In the genomic region with DNA sequence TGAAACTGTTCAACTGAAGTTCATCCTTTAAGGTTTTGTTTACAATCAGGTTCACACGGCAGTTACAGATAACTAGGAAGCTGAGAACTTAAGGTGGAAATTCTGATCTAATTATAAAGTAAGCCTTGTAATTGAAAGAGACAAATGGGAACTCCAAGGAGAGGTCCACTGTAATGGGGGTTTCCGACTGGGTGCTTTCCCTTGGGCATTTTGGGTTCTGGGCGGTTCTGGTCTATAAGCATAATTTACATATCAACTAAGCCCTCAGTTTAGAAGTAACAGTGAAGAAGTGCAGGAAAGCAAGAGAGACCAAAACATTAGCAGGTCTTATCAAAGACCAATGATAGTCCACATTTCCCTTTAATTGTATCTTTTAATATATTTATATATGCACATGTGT, we compare ENCODE assay signal across 15 mouse cellular contexts.
"Had no signal": no experiment of that assay in that cellular context is flagged by ENCODE, and none has a peak within 500 bp of the region (broad histone marks: within the 10 kb centered on the region; RNA-seq: fewer than 3 reads in every experiment).

No protein-coding gene starts in this region.

- H3K36me3 ChIP-seq: limb, embryonic 10.5 days; liver, embryonic 15.5 days; midbrain, embryonic 12.5 days; neural tube, embryonic 15.5 days had no signal

- ATAC-seq: midbrain, embryonic 16.5 days had no signal

- H3K4me3 ChIP-seq: left cerebral cortex, adult 2 months; limb, embryonic 10.5 days; liver, embryonic 15.5 days; megakaryocyte, embryonic 14.5 days; midbrain, embryonic 12.5 days; neural tube, embryonic 15.5 days had no signal

- H3K9ac ChIP-seq: liver, embryonic 15.5 days; lung, embryonic 14.5 days; midbrain, embryonic 12.5 days; neural tube, embryonic 15.5 days had no signal

- DNase-seq: kidney, adult 11 months; kidney, postnatal 10 days; lung, embryonic 14.5 days; lung, postnatal 10 days; thymus, adult 18-20 months; thymus, postnatal 14 days had no signal

- H3K4me2 ChIP-seq: liver, embryonic 11.5 days; liver, embryonic 15.5 days; lung, embryonic 14.5 days; midbrain, embryonic 12.5 days; neural tube, embryonic 15.5 days had no signal

- H3K27me3 ChIP-seq: liver, embryonic 15.5 days; midbrain, embryonic 12.5 days; neural tube, embryonic 15.5 days had no signal

- H3K9me3 ChIP-seq: limb, embryonic 10.5 days; liver, embryonic 15.5 days; megakaryocyte, embryonic 14.5 days; midbrain, embryonic 12.5 days; neural tube, embryonic 15.5 days had no signal

- H3K27ac ChIP-seq: left cerebral cortex, adult 2 months; limb, embryonic 10.5 days; liver, embryonic 15.5 days; macrophage; midbrain, embryonic 12.5 days; neural tube, embryonic 15.5 days had no signal
